Mouse (Mus musculus) Patski (cell line): ENCODE data around the gene Gsc2. TPM values are rescaled to one million over a fixed set of nuclear protein-coding genes. Genes with fewer than 3 reads are reported as not detected.
A peak's percentile ranks its signal among the peaks of the same experiment; 100 is the strongest.
"Not testable (repeated sequence)": the region's sequence is repeated elsewhere in the genome, so short reads cannot be mapped to it uniquely, and the experiment has no call there.

Experiments used
- ATAC-seq: fragments of 100-300 bp; one replicate; pipeline ENCODE4 v1.8.0; 2021
- CTCF ChIA-PET: fragments of 350-600 bp; sonication (Branson Sonifier 250); formaldehyde crosslinking; loops from one replicate; lab custom pipeline; 2022; ENCODE audit warnings: inconsistent platforms; lab: Charles Lee
- POLR2A ChIA-PET: fragments of 350-600 bp; sonication (Branson Sonifier 250); formaldehyde crosslinking; loops from one replicate; lab custom pipeline; 2022; ENCODE audit warnings: antibody characterized with exemption, inconsistent platforms; lab: Charles Lee
- DNase-seq: peaks from one replicate; pipeline ENCODE4 v3.0.0-alpha.2; 2011; ENCODE audit warnings: low read depth, low spot score
- H3K27me3 ChIP-seq: fragments of 371-371 bp; one replicate; pipeline ENCODE4 v1.5.1; 2021
- CTCF ChIP-seq: fragments of 100-300 bp; IDR thresholded peaks from one replicate; pipeline ENCODE4 v1.5.1; 2021
- in situ Hi-C: fragments of 300-500 bp; cut with MboI; formaldehyde crosslinking; loops from 3 replicates; pipeline ENCODE4 v1.11.1; 2018; ENCODE audit warnings: low pct_unique_long_range_greater_than_20kb, mixed read lengths
- polyA plus RNA-seq: library from polyadenylated mRNA; unstranded; gene quantifications from one replicate; pipeline ENCODE4 v1.2.3, GENCODE M21; 2021

Gene Gsc2
- polyA plus RNA-seq, result not detected

- no peak for DNase-seq
- in situ Hi-C loops, result loop anchor here (5.0 kb wide), 2 partner anchors 73 to 123 kb away; no protein-coding TSS in a partner anchor
- ATAC-seq, result no peak
- ChIA-PET CTCF (no interaction called here), POLR2A (interaction anchor here (0.9 kb wide), 1 partner anchor 31 kb away, joined by 3 read pairs; no protein-coding TSS in a partner anchor)
- H3K27me3 ChIP-seq, result peaks cover 57% of the 10 kb centered on the region
- no peak for TF ChIP-seq CTCF
Measured at GRCm38 (mm10) chr16:17914307-17915249, at the start of gene Gsc2. Gene Gsc2, minus strand, starts transcription at chr16:17915059.

GRCm38 (mm10) chr16:17962091-17962490 is 47.2 kb upstream of the Gsc2 start:
- no peak for TF ChIP-seq CTCF
- ChIA-PET CTCF (no interaction called here), POLR2A (interaction anchor here (1.2 kb wide), 1 partner anchor 24 kb away, joined by 3 read pairs; no protein-coding TSS in a partner anchor)
- ATAC-seq (no peak), DNase-seq (no peak)
- peaks cover 30% of the 10 kb centered on the region for H3K27me3 ChIP-seq
- in situ Hi-C loops, result no loop called here

- H3K27me3 ChIP-seq, POLR2A ChIA-PET, ATAC-seq, CTCF ChIA-PET, in situ Hi-C loops, DNase-seq: not testable (repeated sequence)
Measured at GRCm38 (mm10) chr16:17956052-17956638, 41.3 kb upstream of the Gsc2 start.

GRCm38 (mm10) chr16:17951618-17952017 is 36.8 kb upstream of the Gsc2 start:
- H3K27me3 ChIP-seq, result no peaks in the 10 kb centered on the region
- POLR2A ChIA-PET, result no interaction called here
- CTCF ChIA-PET, result interaction anchor here (1.2 kb wide), 1 partner anchor 9 kb away, joined by 4 read pairs; no protein-coding TSS in a partner anchor
- ATAC-seq (no peak), DNase-seq (no peak)
- TF ChIP-seq CTCF, result no peak
- in situ Hi-C loops, result no loop called here

DNA sequence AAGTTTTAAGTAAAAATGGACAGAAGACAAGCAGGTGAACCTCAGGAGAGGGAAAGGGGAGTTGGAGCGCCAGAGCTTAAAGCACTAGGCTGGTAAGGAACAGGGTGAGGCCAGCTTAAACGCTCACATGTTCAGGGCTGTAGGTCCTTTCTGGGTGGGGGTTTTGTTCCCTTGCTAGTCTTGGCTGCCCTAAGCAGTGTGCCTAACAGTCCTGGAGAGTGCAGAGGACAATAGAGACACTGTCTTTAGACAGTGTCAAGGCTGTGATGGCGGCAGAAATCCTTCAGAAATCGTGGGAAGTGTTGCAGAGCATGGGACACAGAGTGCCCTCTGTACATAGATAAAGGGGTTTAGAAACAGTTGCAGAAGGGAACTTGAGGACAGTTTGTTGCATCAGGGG is 35.2 kb upstream of the Gsc2 start:
- ChIA-PET POLR2A (no interaction called here), CTCF (no interaction called here)
- DNase-seq, result no peak
- H3K27me3 ChIP-seq, result no peaks in the 10 kb centered on the region
- in situ Hi-C loops, result no loop called here
- ATAC-seq, result no peak
- TF ChIP-seq CTCF, result no peak

DNA sequence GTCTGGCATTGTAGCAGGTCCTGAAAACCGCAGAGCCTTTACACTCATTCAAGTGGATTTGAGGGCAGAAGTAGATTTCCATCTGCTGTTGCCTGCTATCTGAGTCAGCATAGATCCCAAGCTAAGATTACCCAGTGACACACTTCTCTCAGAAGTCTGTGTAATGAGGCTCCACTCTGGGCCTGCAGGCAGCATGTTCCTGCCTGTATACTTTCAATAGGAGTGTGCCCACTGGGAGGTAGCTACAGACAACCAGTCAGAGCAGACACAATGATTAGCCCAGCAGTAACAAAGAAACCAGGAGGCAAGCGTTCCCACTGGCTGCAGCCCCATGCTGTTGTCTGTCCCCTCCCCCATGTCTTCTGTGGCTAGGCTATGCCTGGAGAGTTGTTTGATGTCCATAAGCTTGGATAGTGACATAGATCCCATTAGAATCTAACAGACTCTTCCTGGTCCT is 34.6 kb upstream of the Gsc2 start:
- ATAC-seq (no peak), DNase-seq (no peak)
- ChIA-PET CTCF (no interaction called here), POLR2A (no interaction called here)
- H3K27me3 ChIP-seq, result no peaks in the 10 kb centered on the region
- TF ChIP-seq CTCF, result no peak
- in situ Hi-C loops, result no loop called here

DNA sequence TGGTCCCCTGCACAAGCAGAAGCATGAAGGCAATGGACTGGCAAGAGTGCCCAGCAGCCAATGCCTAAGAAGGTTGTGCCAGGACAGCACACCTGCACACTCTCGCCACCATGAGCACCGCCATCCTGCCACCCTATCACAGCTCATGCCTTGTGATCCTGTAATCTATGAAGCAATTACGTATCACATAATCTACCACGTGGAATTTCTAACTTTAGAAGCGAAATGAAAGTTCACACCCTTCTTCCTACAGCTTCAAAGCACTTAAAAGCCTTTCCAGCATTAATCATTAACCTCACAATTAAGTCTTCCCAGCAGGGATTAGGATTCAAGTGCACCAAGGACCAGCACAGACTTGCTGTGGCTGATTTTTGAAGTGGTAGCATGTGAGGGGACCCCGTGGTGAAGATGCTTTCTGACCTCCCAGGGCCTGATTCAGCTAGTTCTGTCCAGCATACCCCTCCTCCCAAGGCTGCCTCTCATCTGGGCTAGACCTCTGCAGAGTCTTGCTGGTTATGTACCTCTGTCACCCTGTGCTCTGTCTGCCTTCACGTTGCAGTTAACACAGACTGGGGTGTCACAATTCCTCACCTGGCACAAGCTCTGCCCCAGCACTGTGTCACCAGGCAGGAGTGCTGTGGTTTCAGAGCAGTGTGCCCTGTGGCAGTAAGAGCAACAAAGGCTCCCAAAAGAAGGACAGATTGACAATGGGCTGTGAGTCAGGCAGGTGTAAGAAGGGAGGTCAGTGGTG is 30.4 kb upstream of the Gsc2 start:
- TF ChIP-seq CTCF, result no peak
- H3K27me3 ChIP-seq, result no peaks in the 10 kb centered on the region
- DNase-seq (peak; percentile 72), ATAC-seq (peak; percentile 76)
- POLR2A ChIA-PET, result interaction anchor here (1.1 kb wide), 1 partner anchor 31 kb away, joined by 3 read pairs; the partner anchor contains the start of gene Gsc2
- CTCF ChIA-PET, result interaction anchor here (0.9 to 1.2 kb wide), 3 partner anchors 17 to 29 kb away, joined by 3 read pairs; no protein-coding TSS in a partner anchor
- in situ Hi-C loops, result no loop called here

- POLR2A ChIA-PET, result no interaction called here
- DNase-seq, result no peak
- no peaks in the 10 kb centered on the region for H3K27me3 ChIP-seq
- in situ Hi-C loops, result no loop called here
- CTCF ChIA-PET, result interaction anchor here (1.2 to 1.3 kb wide), 2 partner anchors 13 to 15 kb away, joined by 3 to 4 read pairs; no protein-coding TSS in a partner anchor
- TF ChIP-seq CTCF, result no peak
- no peak for ATAC-seq
Measured at GRCm38 (mm10) chr16:17943466-17943865, 28.6 kb upstream of the Gsc2 start.

GRCm38 (mm10) chr16:17939255-17939751 is 24.4 kb upstream of the Gsc2 start:
- CTCF ChIA-PET, result interaction anchor here (1.0 to 2.7 kb wide), 8 partner anchors 9 to 80 kb away, joined by 3 to 19 read pairs (median 4); partner anchors contain the start of gene Slc25a1

More at GRCm38 (mm10) chr16:17939255-17939751, 24.4 kb upstream of the Gsc2 start:
- DNase-seq (no peak), ATAC-seq (no peak)
- no peak for TF ChIP-seq CTCF
- POLR2A ChIA-PET, result no interaction called here
- in situ Hi-C loops, result no loop called here
- peaks cover 29% of the 10 kb centered on the region for H3K27me3 ChIP-seq
